Mouse (Mus musculus) cortical plate, adult 2 months (tissue): ENCODE data around the gene Bfar. TPM values are rescaled to one million over a fixed set of nuclear protein-coding genes. Genes with fewer than 3 reads are reported as not detected.
"Not testable (repeated sequence)": the region's sequence is repeated elsewhere in the genome, so short reads cannot be mapped to it uniquely, and the experiment has no call there.

Source experiments
- H3K27ac ChIP-seq: fragments of 200-500 bp; 2 replicates; pipeline ENCODE4 v1.5.1; 2012; ENCODE audit warnings: low read length, control low read depth, inconsistent platforms; ENCODE audit not compliant: insufficient read depth
- H3K4me1 ChIP-seq: fragments of 200-500 bp; 2 replicates; pipeline ENCODE4 v1.6.1; 2011; ENCODE audit warnings: low read length; ENCODE audit not compliant: control insufficient read depth, insufficient read depth
- H3K4me3 ChIP-seq: fragments of 200-500 bp; 2 replicates; pipeline ENCODE4 v1.5.1; 2011; ENCODE audit warnings: mild to moderate bottlenecking, low read length, control low read depth; ENCODE audit not compliant: insufficient read depth
- CTCF ChIP-seq: fragments of 200-500 bp; IDR thresholded peaks from 2 replicates; pipeline ENCODE4 v1.5.1; 2011; ENCODE audit warnings: mild to moderate bottlenecking, control low read depth, low read length; ENCODE audit not compliant: insufficient read depth; ENCODE audit errors: extremely low read depth
- POLR2A ChIP-seq: fragments of 200-500 bp; IDR thresholded peaks from 2 replicates; pipeline ENCODE4 v1.6.1; 2011; ENCODE audit warnings: mild to moderate bottlenecking, low read length, control low read depth; ENCODE audit not compliant: insufficient read depth; ENCODE audit errors: extremely low read depth
- polyA plus RNA-seq: library from polyadenylated mRNA; depleted of rRNA; stranded (reverse); fragments of >200 nt; gene quantifications from 2 replicates; pipeline ENCODE4 v1.2.3, GENCODE M21; 2012; rRNA removed

Bfar gene
- polyA plus RNA-seq, 1 experiment = 35.7 TPM

- Histone ChIP-seq H3K27ac (no peak overlapping the region), H3K4me3 (no peak overlapping the region), H3K4me1 (no peaks in the 10 kb centered on the region)
- TF ChIP-seq CTCF (no peak), POLR2A (no peak)
Measured at GRCm38 (mm10) chr16:13740844-13741243, 69.2 kb downstream of the Bfar start.

- Histone ChIP-seq H3K4me3 (no peak overlapping the region), H3K27ac (no peak overlapping the region), H3K4me1 (no peaks in the 10 kb centered on the region)
- no peak for TF ChIP-seq POLR2A
- no peak for TF ChIP-seq CTCF
Measured at GRCm38 (mm10) chr16:13747708-13748107, 76.0 kb downstream of the Bfar start.

- Histone ChIP-seq H3K4me3 (no peak overlapping the region), H3K4me1 (no peaks in the 10 kb centered on the region), H3K27ac (no peak overlapping the region)
- TF ChIP-seq POLR2A (no peak), CTCF (no peak)
Measured at GRCm38 (mm10) chr16:13748124-13748523, 76.5 kb downstream of the Bfar start.

- not testable (repeated sequence) for H3K4me1 ChIP-seq, H3K4me3 ChIP-seq, H3K27ac ChIP-seq
Measured at GRCm38 (mm10) chr16:13748813-13749212, 77.2 kb downstream of the Bfar start.

- Histone ChIP-seq H3K4me1 (no peaks in the 10 kb centered on the region), H3K4me3 (no peak overlapping the region), H3K27ac (no peak overlapping the region)
- TF ChIP-seq POLR2A = no peak
Measured at GRCm38 (mm10) chr16:13749306-13749705, 77.6 kb downstream of the Bfar start.

GRCm38 (mm10) chr16:13749981-13750380 is 78.3 kb downstream of the Bfar start:
- Histone ChIP-seq H3K27ac (no peak overlapping the region), H3K4me1 (no peaks in the 10 kb centered on the region), H3K4me3 (no peak overlapping the region)
- TF ChIP-seq CTCF = no peak
- TF ChIP-seq POLR2A = no peak

- H3K27ac ChIP-seq = no peak overlapping the region
- no peak for TF ChIP-seq POLR2A
- TF ChIP-seq CTCF = no peak
- H3K4me1 ChIP-seq = no peaks in the 10 kb centered on the region
- H3K4me3 ChIP-seq = no peak overlapping the region
Measured at GRCm38 (mm10) chr16:13750626-13751025, 79.0 kb downstream of the Bfar start.

Other genes with a start within 250 kb of the Bfar start
- gene Parn, start 3.7 kb upstream of the Bfar start, polyA plus RNA-seq = 24.3 and 25.3 TPM in 2 replicates
- 1.1 and 2.3 TPM in 2 replicates for gene 3110001I22Rik, start 71 bp downstream of the Bfar start, polyA plus RNA-seq
- not detected in 2 replicates for gene Pla2g10, start 59.1 kb downstream of the Bfar start, polyA plus RNA-seq
- gene Rrn3, start 108.8 kb downstream of the Bfar start, polyA plus RNA-seq = 30.0 and 30.3 TPM in 2 replicates
- gene Ntan1, start 147.0 kb downstream of the Bfar start, polyA plus RNA-seq = 121 TPM in 2 replicates
- gene Pdxdc1, start 231.3 kb downstream of the Bfar start, polyA plus RNA-seq = 75.3 and 78.4 TPM in 2 replicates
- gene Mpv17l, start 231.3 kb downstream of the Bfar start, polyA plus RNA-seq = 53.9 and 56.4 TPM in 2 replicates